Mouse (Mus musculus) megakaryocyte-erythroid progenitor cell, adult 5 weeks (primary cell): Measurements from ENCODE around the gene B3gnt6. TPM values are rescaled to one million over a fixed set of nuclear protein-coding genes. Genes with fewer than 3 reads are reported as not detected.

Experiments
- polyA plus RNA-seq: library from polyadenylated mRNA; stranded (reverse); fragments of >175 nt; gene quantifications from 2 replicates; pipeline ENCODE4 v1.2.3, GENCODE M21; 2012

The B3gnt6 gene
- 0.17 and 0.26 TPM in 2 replicates for polyA plus RNA-seq

GRCm38 (mm10) chr7:98199381-98199780 lies at the start of gene B3gnt6:
Gene B3gnt6, minus strand, starts transcription at chr7:98199481.

GRCm38 (mm10) chr7:98177929-98178559 lies 21.2 kb downstream of the B3gnt6 start, which contains the start of gene Capn5:
Gene Capn5, minus strand, starts transcription at chr7:98178274.

GRCm38 (mm10) chr7:98145402-98145801 lies 53.9 kb downstream of the B3gnt6 start, which contains the start of gene Omp:
Gene Omp, minus strand, starts transcription at chr7:98145502.

Other genes with a start within 250 kb of the B3gnt6 start
- 20.9 and 25.7 TPM in 2 replicates for gene Myo7a, start 80.0 kb downstream of the B3gnt6 start, polyA plus RNA-seq
- gene Omp, start 54.0 kb downstream of the B3gnt6 start, polyA plus RNA-seq: 0.11 and 0.40 TPM in 2 replicates
- 13.2 and 24.5 TPM in 2 replicates for gene Capn5, start 21.2 kb downstream of the B3gnt6 start, polyA plus RNA-seq
- 8.5 and 10.2 TPM in 2 replicates for gene Acer3, start 121.7 kb upstream of the B3gnt6 start, polyA plus RNA-seq
- gene Tsku, start 161.8 kb upstream of the B3gnt6 start, polyA plus RNA-seq: 0.13 and 0.21 TPM in 2 replicates
- not detected in 2 replicates for gene Gucy2d, start 240.9 kb upstream of the B3gnt6 start, polyA plus RNA-seq